Mouse (Mus musculus) brain, adult 2 months (tissue): ENCODE measurements at regions not wholly inside any gene's neighbourhood (a gene's known extent, or its start where the extent isn't known, plus 50 kb on each side); places are given as distances from the start of the nearest gene placed in this dataset.
"Not testable (repeated sequence)": the region's sequence is repeated elsewhere in the genome, so short reads cannot be mapped to it uniquely, and the experiment has no call there.

Source experiments
- DNase-seq: peaks from one replicate; pipeline ENCODE4 v3.0.0; 2011; ENCODE audit warnings: low read depth, low spot score

DNA sequence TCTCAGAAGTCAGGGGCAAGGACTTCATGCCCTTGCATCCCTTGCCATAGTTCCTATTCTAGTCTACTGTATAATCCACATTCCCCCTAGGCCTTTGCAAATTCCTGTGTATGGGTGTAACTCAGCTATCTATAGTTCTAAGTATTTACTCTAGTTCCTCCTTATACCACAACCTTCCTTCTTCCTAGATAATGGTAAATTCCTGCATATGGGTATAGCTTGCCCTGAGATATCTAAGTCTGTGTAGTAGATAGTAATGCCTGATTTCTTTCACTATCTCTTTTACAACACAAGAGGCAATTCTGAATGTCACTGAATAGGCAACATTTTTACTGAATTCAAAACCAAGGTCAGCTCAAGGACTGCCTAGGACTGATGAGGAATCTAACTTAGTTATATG lies 1000.2 kb downstream of the Kcnt2 start:
- DNase-seq: not testable (repeated sequence)

DNA sequence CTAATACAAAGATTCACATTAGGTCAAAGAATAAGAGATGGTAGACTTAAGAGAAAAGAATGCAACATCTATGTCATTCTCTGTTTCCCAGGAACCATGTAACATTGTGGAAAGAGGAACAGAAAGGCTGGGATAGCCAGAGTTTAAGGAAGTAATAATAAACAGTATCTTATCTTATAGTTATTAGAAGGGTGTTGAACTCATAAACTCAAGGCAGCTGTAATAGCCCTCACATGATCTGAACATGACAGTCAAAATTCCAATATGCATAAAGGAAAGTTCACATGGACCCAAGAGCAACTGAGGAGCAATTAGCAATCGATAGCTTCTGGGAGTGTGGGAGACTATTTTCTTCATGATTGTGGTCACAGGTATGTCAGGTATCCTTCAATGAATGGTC lies 1028.8 kb downstream of the Kcnt2 start:
- DNase-seq: no peak

DNA sequence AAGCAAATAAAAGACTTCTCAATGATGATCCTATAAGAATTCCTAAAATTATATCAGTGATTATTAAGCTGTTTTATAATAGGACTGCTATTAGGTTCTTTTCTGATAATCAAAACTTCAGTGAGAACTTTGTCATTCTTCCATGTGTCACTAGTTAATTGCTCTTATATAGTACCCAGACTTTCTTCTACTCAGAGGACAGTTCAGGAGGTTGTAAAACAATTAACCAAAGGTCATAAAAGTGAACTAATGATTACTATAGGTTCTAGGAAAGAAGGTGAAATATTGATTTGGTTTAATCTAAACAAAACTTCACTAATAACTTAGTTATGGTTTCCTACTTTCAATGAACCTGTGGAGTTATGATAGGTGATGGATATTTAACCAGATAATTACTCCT lies 1035.6 kb downstream of the Kcnt2 start:
- DNase-seq: no peak

DNA sequence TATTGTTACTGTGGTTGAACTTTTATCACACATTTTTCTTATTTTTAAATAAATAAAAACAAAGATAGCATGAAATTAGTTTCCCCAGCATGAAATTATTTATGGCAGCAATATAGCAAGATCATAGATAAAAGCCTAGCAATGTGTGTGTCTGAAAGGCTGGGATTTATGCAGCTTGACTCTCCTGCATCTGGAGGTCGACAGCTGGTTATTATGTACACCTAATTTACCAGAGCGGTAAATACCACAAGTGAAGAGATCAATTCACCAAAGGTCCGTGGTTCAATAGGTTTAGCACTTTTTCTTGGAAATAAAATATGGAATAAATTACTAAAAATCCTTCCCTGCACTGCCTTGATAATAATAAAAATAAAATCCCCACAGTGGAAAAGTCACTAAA lies 1077.0 kb downstream of the Kcnt2 start:
- DNase-seq: no peak

DNA sequence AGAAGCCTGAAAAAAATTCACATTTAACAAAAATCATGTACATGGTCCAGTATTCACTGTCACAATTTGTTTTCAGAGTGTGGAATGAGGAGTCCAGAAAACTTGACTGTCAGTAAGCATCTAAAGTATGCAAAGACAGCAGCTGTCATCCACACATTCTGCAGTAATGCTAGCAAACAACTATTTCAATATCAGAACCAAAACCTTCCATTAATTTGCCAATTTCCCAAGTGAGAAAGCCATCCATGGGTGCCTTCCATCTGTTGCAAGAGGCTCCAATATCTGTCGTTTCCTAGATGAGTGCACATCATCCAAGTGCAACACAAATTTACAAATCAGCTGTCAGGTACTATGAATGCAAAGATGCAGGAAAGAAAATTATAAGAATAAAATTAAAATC lies 1092.1 kb downstream of the Kcnt2 start:
- DNase-seq: peak; percentile 17

DNA sequence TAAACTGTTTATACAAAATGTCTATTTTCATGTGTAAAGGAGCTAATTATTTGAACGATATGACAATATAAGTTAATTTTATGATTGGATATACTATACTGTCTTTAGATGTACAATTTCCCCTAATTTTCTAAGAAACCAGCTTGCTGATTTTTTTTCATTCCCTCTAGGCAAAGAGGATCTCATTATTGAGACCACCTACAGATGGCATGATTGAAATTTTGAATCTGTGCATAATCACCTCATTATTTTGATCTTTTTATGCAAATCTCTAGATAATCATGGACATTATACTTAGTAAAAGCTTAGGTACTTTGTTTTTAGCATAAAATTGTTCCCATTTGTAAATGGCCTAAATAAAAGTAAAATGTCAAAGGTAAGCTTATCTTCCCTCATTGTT lies 1123.5 kb downstream of the Kcnt2 start:
- no peak for DNase-seq

DNA sequence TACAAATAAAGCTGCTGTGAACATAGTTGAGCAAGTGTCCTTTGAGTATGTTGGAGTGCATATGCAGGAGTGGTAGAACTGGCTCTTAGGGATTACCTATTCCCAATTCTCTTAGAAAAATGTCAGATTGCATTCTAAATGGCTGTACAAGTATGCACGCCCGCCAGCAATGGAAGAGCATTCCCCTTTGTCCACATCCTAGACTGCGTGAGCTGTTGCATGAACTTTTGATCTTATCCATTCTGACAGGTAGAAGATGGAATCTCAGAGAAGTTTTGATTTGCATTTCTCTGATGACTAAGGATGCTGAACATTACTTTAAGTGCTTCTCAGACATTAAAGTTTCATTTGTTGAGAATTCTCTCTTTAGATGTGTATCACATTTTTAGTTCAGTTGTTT lies 1130.0 kb downstream of the Kcnt2 start:
- no peak for DNase-seq

DNA sequence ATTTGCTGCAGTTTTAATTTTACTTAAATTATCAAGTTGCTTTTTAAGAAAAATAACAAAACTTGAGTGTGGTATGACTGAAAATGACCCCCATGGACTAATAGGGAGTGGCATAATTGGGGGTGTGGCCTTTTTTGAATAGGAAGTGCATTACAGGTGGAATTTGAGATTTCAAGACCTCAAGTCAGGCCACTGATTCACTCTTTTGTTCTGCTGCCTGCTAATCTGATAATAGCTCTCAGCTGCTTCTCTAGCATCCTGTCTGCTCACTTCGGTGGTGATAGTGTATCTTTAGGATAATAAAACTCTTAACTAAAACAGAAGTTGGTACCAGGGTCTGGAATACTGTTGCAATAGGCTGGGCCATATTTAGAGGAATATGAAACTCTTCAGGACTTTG lies 1155.4 kb downstream of the Kcnt2 start:
- DNase-seq: no peak

DNA sequence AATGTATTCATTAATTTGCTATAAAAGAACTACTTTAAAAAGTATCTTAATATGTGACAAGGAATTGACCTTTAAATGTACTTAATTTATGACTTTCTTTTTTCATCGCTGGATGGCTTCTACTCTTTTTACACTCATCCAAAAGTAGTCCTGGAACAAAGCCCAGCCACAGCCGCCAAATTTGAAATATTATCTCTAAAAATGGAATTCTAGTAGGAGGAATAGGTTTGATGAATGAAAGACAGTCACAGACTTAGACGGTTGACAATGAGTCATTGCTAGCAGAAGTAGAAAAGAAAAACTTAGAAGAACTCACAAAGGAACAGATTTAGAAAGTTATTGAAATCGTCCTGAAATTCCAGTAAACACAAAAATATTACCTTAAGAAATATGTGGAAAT lies 1183.7 kb downstream of the Kcnt2 start:
- DNase-seq: peak; percentile 73

DNA sequence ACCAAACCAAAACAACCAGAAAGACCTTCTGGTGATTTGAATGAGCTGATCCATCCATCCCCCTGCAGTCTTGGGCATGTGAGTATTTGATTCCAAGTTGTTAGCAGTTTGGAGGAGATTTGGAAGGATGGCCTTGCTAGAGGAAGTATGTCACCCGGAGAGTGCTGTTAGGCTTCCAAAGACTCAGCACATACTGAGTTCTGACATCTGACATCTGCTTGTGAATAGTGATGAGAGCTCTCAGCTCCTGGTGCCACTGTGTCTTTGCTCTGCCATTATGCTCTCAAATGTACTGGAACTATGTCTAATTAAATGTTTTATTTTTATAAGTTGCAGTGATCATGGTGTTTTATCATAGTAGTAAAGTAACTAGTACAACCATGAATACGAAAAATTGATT lies 1184.2 kb downstream of the Kcnt2 start:
- DNase-seq: peak; percentile 22

DNA sequence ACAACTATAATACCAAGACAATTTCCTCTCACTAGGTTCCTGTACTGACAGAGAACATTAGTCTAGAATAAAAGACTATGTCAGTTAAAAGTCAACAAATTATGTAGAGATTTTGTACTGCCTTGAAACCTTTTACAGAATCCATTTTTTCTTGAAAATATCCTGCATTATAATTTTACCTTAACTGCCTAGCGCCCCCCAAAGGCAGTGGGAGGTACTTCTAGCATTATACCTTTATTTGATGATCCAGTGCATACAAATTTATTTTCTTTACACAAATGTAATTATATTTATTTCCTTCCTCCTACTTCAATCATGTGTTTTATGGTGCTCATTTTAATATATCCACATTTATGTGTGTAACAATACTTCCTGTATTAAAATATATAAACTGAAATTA lies 1189.5 kb downstream of the Kcnt2 start:
- DNase-seq: no peak

DNA sequence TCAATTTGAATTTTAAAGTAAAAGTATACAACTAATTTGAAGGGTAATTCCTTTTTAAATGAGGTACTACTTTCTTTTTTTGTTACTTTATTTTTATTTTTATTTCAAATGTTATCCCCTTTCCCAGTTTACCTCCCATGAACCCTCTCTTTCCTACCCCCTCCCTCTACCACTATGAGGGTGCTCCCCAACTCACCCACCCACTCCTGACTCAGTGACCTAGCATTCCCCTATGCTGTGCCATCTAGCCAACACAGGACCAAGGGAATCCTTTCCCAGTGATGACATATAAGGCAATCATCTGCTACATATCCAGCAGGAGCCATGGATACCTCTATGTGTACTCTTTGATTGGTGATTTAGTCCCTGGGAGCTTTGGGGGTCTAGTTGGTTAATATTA lies 1194.3 kb downstream of the Kcnt2 start:
- no peak for DNase-seq

DNA sequence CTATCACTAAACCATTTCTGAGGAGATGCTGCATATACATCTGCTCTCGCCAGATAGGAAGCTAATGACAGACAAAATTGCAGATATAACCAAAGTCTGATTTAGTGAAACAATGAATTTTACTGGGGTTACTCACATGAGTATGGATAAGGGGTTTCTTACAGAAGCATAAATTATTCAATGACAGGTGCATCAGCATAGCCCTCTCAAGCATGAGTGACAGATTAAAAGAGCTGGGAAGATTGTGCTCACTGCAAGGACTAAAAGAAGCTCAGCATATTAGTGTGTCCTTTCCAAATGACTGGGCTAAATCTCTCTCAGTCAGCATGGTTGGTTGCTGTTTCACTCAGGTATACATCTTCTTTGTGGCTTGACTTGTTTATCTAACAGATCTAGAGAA lies 1205.0 kb downstream of the Kcnt2 start:
- DNase-seq: no peak

DNA sequence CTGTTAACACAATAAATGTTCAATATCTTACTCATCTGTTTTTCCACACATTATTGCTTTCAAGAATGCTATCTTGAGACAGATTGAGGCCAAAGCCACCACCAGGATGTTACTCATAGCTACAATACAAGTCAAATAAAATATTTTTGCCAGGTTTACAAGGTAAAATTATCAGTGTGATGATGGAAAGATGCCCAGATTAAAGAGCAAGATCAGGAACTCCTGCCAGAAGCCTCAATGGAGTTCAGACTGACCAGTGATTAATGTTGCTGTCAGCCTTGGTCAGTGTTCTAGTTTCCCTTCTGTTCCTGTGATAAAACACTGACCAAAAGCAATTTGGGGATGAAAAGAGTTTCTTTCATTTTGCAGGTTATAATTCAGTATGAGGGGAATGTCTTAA lies 1218.6 kb downstream of the Kcnt2 start:
- peak; percentile 10 for DNase-seq
